Mouse (Mus musculus) stomach, embryonic 16.5 days (tissue): ENCODE results near the gene Kcnk4. TPM values are rescaled to one million over a fixed set of nuclear protein-coding genes. Genes with fewer than 3 reads are reported as not detected.

Experiments used
- ATAC-seq: fragments of 200-750 bp; cut with Nextera tagmentation; 2 replicates; pipeline ENCODE4 v1.8.0; 2017; ENCODE audit warnings: moderate number of reproducible peaks, moderate TSS enrichment; ENCODE audit not compliant: insufficient read depth, low FRiP score
- H3K27ac ChIP-seq: fragments of 300-500 bp; sonication (generic); 2 replicates; pipeline ENCODE4 v1.5.1; 2014; ENCODE audit warnings: low read length
- H3K27me3 ChIP-seq: fragments of 300-500 bp; sonication (generic); 2 replicates; pipeline ENCODE4 v1.6.1; 2014; ENCODE audit warnings: low read length, control low read depth, mixed read lengths; ENCODE audit not compliant: control insufficient read depth, insufficient read depth
- H3K36me3 ChIP-seq: fragments of 300-500 bp; sonication (generic); 2 replicates; pipeline ENCODE4 v1.6.1; 2014; ENCODE audit warnings: low read length; ENCODE audit not compliant: control insufficient read depth, insufficient read depth
- H3K4me1 ChIP-seq: fragments of 300-500 bp; sonication (generic); 2 replicates; pipeline ENCODE4 v1.6.1; 2014; ENCODE audit warnings: low read length, control low read depth, mixed read lengths; ENCODE audit not compliant: control insufficient read depth, insufficient read depth
- H3K4me2 ChIP-seq: fragments of 300-500 bp; sonication (generic); 2 replicates; pipeline ENCODE4 v1.6.1; 2014; ENCODE audit warnings: low read depth, low read length, mixed read lengths
- H3K4me3 ChIP-seq: fragments of 300-500 bp; sonication (generic); replicated peaks from 2 replicates; pipeline ENCODE4 v1.5.1; 2014; ENCODE audit warnings: mild to moderate bottlenecking, low read length
- H3K9ac ChIP-seq: fragments of 300-500 bp; sonication (generic); 2 replicates; pipeline ENCODE4 v1.6.1; 2014; ENCODE audit warnings: low read length
- H3K9me3 ChIP-seq: fragments of 300-500 bp; sonication (generic); replicated peaks from 2 replicates; pipeline ENCODE4 v1.6.1; 2016; ENCODE audit warnings: low read length, control low read depth; ENCODE audit not compliant: control insufficient read depth
- WGBS: fragments of 180-500 bp; shearing (Covaris S2); extraction: QIAGEN DNeasy Blood & Tissue Kit; methylation state at CpG from one replicate; pipeline ENCODE4 v1.1.7; 2014; 5-methylcytosine and 5-hydroxymethylcytosine counted together
- polyA plus RNA-seq: library from polyadenylated mRNA; unstranded; fragments of >200 nt; fragmentation: Nextera tagmentation; extraction: Ambion mirVana; gene quantifications from 2 replicates; pipeline ENCODE4 v1.2.1, GENCODE M21; 2015

Kcnk4 gene
- polyA plus RNA-seq, 1 experiment from 2014 or later, result 0.68 TPM

GRCm38 (mm10) chr19:6969291-6969664 lies 35.0 kb upstream of the Kcnk4 start:
- ATAC-seq, result 0 out of 2 replicates have a peak, but pooled peaks have one; percentile 0
- 0% methylated on average over 20 of the region's 20 CpGs for WGBS

DNA sequence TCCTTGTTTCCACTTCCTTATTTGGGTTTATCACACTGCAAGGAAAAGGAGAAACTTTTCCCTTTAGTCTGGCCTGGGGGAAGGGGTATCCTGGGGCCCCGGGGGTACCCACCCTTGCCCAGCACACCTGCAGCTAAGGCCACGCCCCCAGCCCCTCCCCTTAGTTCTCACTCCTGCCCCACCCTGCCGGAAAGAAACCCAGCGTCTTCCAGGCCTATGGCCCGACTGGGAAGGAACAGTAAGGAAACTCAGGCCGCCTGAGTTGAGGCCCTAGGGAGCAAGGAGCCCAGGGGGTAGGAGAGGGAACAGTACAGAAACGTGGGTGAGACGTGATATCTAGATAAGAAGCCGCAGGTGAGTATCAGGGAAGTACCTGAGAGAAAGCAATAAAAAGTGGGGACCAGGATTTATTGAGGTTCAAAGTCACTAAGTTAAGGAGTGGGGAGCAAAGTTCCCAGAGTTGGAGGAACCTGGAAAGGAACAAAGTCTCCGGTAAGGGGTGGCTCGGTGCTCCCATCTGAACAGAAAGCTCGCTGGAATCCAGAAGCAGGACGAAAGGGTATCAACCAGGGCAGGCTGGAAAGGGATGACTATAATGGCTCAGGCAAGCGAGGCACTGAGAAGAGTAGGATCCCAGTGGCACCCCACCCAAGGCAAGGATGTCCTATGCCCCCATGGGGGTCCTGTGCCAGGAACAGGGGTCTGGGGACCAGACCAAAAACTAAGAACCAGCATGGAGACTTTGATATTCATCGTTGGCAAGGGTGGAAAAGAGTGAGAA lies 34.4 kb upstream of the Kcnk4 start:
- H3K9ac ChIP-seq, result peak overlapping the region; percentile 85
- H3K4me3 ChIP-seq, result peak overlapping the region; percentile 75
- no peaks in the 10 kb centered on the region for H3K9me3 ChIP-seq
- H3K27me3 ChIP-seq, result no peaks in the 10 kb centered on the region
- peaks cover 23% of the 10 kb centered on the region for H3K36me3 ChIP-seq
- WGBS, result 7% methylated on average over 15 of the region's 15 CpGs
- peaks cover 41% of the 10 kb centered on the region for H3K4me1 ChIP-seq
- H3K27ac ChIP-seq, result peak overlapping the region; percentile 78
- ATAC-seq, result peak; percentile 45; the same call in 1 of the 2 replicates
- H3K4me2 ChIP-seq, result peak overlapping the region; percentile 74

More at GRCm38 (mm10) chr19:6969291-6969664, 35.0 kb upstream of the Kcnk4 start:
- peaks cover 22% of the 10 kb centered on the region for H3K36me3 ChIP-seq
- peak overlapping the region; percentile 78 for H3K27ac ChIP-seq
- peak overlapping the region; percentile 85 for H3K9ac ChIP-seq
- peak overlapping the region; percentile 74 for H3K4me2 ChIP-seq
- H3K4me1 ChIP-seq, result peaks cover 45% of the 10 kb centered on the region
- H3K27me3 ChIP-seq, result no peaks in the 10 kb centered on the region
- H3K4me3 ChIP-seq, result peak overlapping the region; percentile 75
- no peaks in the 10 kb centered on the region for H3K9me3 ChIP-seq

- H3K27me3 ChIP-seq, result no peaks in the 10 kb centered on the region
- H3K36me3 ChIP-seq, result peaks cover 31% of the 10 kb centered on the region
- H3K4me1 ChIP-seq, result peaks cover 14% of the 10 kb centered on the region; the same call in 1 of the 2 replicates
- no peak overlapping the region for H3K9ac ChIP-seq
- no peak overlapping the region for H3K27ac ChIP-seq
- ATAC-seq, result no peak
- H3K4me2 ChIP-seq, result no peak overlapping the region
- WGBS, result 83% methylated on average over 10 of the region's 10 CpGs
- no peaks in the 10 kb centered on the region for H3K9me3 ChIP-seq
- no peak overlapping the region for H3K4me3 ChIP-seq
Observed at GRCm38 (mm10) chr19:6956461-6956860, 22.1 kb upstream of the Kcnk4 start.

DNA sequence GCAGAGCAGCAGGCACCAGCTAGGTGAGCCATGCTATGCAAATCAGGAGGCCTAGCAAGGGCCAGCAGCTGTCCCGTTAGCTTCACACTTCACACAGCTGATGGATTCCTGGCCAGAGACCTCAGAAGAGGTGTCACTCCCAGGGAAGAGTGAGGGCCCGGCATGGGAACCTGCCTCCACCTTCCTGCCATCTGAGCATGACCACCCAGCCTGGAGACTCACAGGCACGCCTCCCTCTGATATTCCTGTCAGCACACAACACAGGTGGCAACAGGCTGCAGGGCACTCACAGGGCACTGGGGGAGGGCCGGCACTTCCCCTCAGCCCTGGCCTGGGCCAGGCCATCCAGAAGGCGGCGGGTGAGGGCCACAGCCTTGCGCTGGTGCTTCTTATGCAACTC lies 21.1 kb upstream of the Kcnk4 start:
- peaks cover 14% of the 10 kb centered on the region; the same call in 1 of the 2 replicates for H3K4me1 ChIP-seq
- 0 out of 2 replicates have a peak overlapping the region, but pooled peaks have one; percentile 13 for H3K9ac ChIP-seq
- no peaks in the 10 kb centered on the region for H3K9me3 ChIP-seq
- no peak overlapping the region for H3K27ac ChIP-seq
- no peaks in the 10 kb centered on the region for H3K27me3 ChIP-seq
- ATAC-seq, result no peak
- WGBS, result 76% methylated on average over 7 of the region's 7 CpGs
- no peak overlapping the region for H3K4me2 ChIP-seq
- H3K4me3 ChIP-seq, result no peak overlapping the region
- H3K36me3 ChIP-seq, result peaks cover 28% of the 10 kb centered on the region

DNA sequence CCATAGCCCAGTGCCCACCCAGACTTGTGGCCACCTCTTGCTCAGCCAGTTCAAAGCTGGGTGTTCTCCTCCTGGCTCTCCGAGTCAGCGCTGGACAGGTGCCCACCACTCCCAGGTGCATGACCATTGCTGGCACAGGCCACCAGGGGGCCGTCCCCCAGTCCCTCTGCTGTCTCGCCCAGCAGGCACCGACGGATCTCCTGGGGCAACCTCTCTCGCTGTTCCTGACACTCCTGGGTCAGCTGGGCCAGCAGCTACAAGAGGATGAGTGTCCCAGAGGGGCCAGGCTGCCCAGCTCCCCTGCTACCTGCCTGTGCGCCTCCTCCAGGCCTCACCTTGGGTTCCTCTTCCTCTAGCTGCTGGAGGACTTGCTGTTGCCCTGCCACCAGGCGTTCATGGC lies 19.7 kb upstream of the Kcnk4 start:
- Histone ChIP-seq H3K27me3 (no peaks in the 10 kb centered on the region), H3K27ac (no peak overlapping the region), H3K9me3 (no peaks in the 10 kb centered on the region), H3K9ac (0 out of 2 replicates have a peak overlapping the region, but pooled peaks have one; percentile 27), H3K4me3 (no peak overlapping the region), H3K4me2 (no peak overlapping the region), H3K36me3 (peaks cover 20% of the 10 kb centered on the region), H3K4me1 (peaks cover 27% of the 10 kb centered on the region)
- WGBS, result 58% methylated on average over 9 of the region's 9 CpGs
- no peak for ATAC-seq

DNA sequence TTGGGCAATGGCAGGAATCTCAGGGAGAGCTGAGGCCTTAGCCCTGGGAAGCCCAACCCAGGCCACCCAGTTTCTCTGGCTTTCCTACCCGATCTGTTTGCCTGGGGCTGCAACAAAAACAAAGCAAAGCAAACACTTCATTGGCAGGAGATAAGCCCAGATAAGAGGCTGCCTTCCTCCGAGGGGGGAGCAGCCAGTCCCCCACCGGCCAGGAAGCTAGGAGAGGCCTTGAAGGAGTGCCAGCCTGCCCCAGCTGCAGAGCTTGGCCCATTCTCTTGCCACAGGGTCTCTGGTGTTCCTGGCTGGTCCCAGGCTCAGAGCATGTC lies 18.4 kb upstream of the Kcnk4 start:
- Histone ChIP-seq H3K27me3 (no peaks in the 10 kb centered on the region), H3K27ac (peak overlapping the region; percentile 98), H3K4me1 (peaks cover 27% of the 10 kb centered on the region), H3K9ac (peak overlapping the region; percentile 82), H3K9me3 (no peaks in the 10 kb centered on the region), H3K36me3 (peaks cover 10% of the 10 kb centered on the region), H3K4me3 (peak overlapping the region; percentile 68), H3K4me2 (peak overlapping the region; percentile 62)
- ATAC-seq, result peak; percentile 18; the same call in 1 of the 2 replicates
- 8% methylated on average over 3 of the region's 3 CpGs for WGBS

- Histone ChIP-seq H3K27me3 (no peaks in the 10 kb centered on the region), H3K4me2 (peak overlapping the region; percentile 62), H3K9ac (peak overlapping the region; percentile 82), H3K9me3 (no peaks in the 10 kb centered on the region), H3K4me1 (peaks cover 27% of the 10 kb centered on the region), H3K27ac (peak overlapping the region; percentile 98), H3K4me3 (peak overlapping the region; percentile 68), H3K36me3 (peaks cover 10% of the 10 kb centered on the region)
- ATAC-seq, result peak; percentile 41
- 2% methylated on average over 31 of the region's 31 CpGs for WGBS
Observed at GRCm38 (mm10) chr19:6951994-6952711, 17.8 kb upstream of the Kcnk4 start.

- H3K4me1 ChIP-seq, result peaks cover 27% of the 10 kb centered on the region
- H3K36me3 ChIP-seq, result peaks cover 10% of the 10 kb centered on the region
- no peaks in the 10 kb centered on the region for H3K9me3 ChIP-seq
- H3K27ac ChIP-seq, result peak overlapping the region; percentile 98
- no peaks in the 10 kb centered on the region for H3K27me3 ChIP-seq
- ATAC-seq, result peak; percentile 81
- H3K9ac ChIP-seq, result peak overlapping the region; percentile 82
- H3K4me2 ChIP-seq, result peak overlapping the region; percentile 62
- H3K4me3 ChIP-seq, result peak overlapping the region; percentile 68
- under 1% methylated on average over 35 of the region's 35 CpGs for WGBS
Observed at GRCm38 (mm10) chr19:6951381-6951968, 17.2 kb upstream of the Kcnk4 start.
